Mouse (Mus musculus) hindbrain, postnatal 0 days (tissue): ENCODE results near the gene Fam168a. TPM values are rescaled to one million over a fixed set of nuclear protein-coding genes. Genes with fewer than 3 reads are reported as not detected.

Experiments used
- ATAC-seq: fragments of 200-750 bp; cut with Nextera tagmentation; 2 replicates; pipeline ENCODE4 v1.8.0; 2017; ENCODE audit warnings: mild to moderate bottlenecking, moderate TSS enrichment, moderate library complexity
- DNase-seq: peaks from one replicate; pipeline ENCODE4 v3.0.0-alpha.2; 2015; ENCODE audit warnings: low spot score
- H3K27ac ChIP-seq: fragments of 300-500 bp; sonication (generic); 2 replicates; pipeline ENCODE4 v1.5.1; 2014; ENCODE audit warnings: mild to moderate bottlenecking
- H3K27me3 ChIP-seq: fragments of 300-500 bp; sonication (generic); 2 replicates; pipeline ENCODE4 v1.6.1; 2014; ENCODE audit warnings: low read length, mixed read lengths; ENCODE audit not compliant: insufficient read depth
- H3K36me3 ChIP-seq: fragments of 300-500 bp; sonication (generic); 2 replicates; pipeline ENCODE4 v1.6.1; 2014; ENCODE audit warnings: low read length, mixed read lengths; ENCODE audit not compliant: insufficient read depth
- H3K4me1 ChIP-seq: fragments of 300-500 bp; sonication (generic); 2 replicates; pipeline ENCODE4 v1.6.1; 2014; ENCODE audit warnings: antibody characterized with exemption, low read length, mixed read lengths; ENCODE audit not compliant: insufficient read depth
- H3K4me2 ChIP-seq: fragments of 300-500 bp; sonication (generic); 2 replicates; pipeline ENCODE4 v1.6.1; 2014; ENCODE audit warnings: low read depth, mild to moderate bottlenecking, low read length, moderate library complexity, mixed read lengths
- H3K4me3 ChIP-seq: fragments of 300-500 bp; sonication (generic); 2 replicates; pipeline ENCODE4 v1.5.1; 2014; ENCODE audit warnings: low read length
- H3K9ac ChIP-seq: fragments of 300-500 bp; sonication (generic); replicated peaks from 2 replicates; pipeline ENCODE4 v1.6.1; 2014; ENCODE audit warnings: mild to moderate bottlenecking, low read length, moderate library complexity, mixed read lengths
- H3K9me3 ChIP-seq: fragments of 300-500 bp; sonication (generic); 2 replicates; pipeline ENCODE4 v1.6.1; 2016; ENCODE audit warnings: low read length, mixed read lengths
- CTCF ChIP-seq: IDR thresholded peaks from 2 replicates; pipeline ENCODE4 v1.5.1; 2016; ENCODE audit warnings: antibody characterized with exemption, control low read depth, low read depth
- WGBS: fragments of 180-500 bp; shearing (Covaris S2); extraction: QIAGEN DNeasy Blood & Tissue Kit; methylation state at CpG from one replicate; pipeline ENCODE4 v1.1.7; 2014; 5-methylcytosine and 5-hydroxymethylcytosine counted together
- polyA plus RNA-seq: library from polyadenylated mRNA; unstranded; fragments of >200 nt; fragmentation: Nextera tagmentation; extraction: Ambion mirVana; gene quantifications from 2 replicates; pipeline ENCODE4 v1.2.1, GENCODE M21; 2015
- total RNA-seq: library from RNA; depleted of rRNA; stranded (reverse); fragments of >200 nt; gene quantifications from 2 replicates; pipeline ENCODE4 v1.2.3, GENCODE M21; 2014

Fam168a gene
- total and polyA plus RNA-seq, 2 experiments from 2014 or later: 116 to 162 TPM

DNA sequence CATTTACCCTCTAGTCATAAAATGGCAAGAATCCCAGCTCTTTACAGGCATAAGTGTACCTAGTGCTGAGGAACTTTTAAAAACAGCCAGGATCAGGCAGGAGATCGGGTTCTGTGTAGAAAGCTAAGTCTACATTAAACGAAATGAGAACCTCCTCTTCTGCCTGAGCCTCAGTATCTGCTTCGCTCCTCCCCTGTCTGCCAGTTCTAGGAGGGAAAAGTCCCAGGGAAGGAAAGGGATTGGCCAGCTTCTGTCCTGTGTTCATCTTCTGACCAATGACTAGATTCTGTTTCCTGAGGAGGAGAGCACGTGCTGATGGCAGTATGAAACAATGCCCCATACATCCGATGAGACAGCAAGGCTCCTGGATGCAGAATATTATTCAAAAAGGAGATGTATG is 25.3 kb upstream of the Fam168a start:
- no peak; the same call in 1 of the 2 replicates for ATAC-seq
- H3K27ac ChIP-seq: no peak overlapping the region
- 57% methylated on average over 5 of the region's 5 CpGs for WGBS
- H3K36me3 ChIP-seq: no peaks in the 10 kb centered on the region
- no peak overlapping the region for H3K4me3 ChIP-seq
- H3K9ac ChIP-seq: no peak overlapping the region
- no peaks in the 10 kb centered on the region for H3K9me3 ChIP-seq
- no peaks in the 10 kb centered on the region for H3K27me3 ChIP-seq
- H3K4me1 ChIP-seq: no peaks in the 10 kb centered on the region
- TF ChIP-seq CTCF: no peak
- no peak overlapping the region for H3K4me2 ChIP-seq
- no peak for DNase-seq

GRCm38 (mm10) chr7:100683241-100683640 is 23.2 kb upstream of the Fam168a start:
- H3K27me3 ChIP-seq: no peaks in the 10 kb centered on the region
- H3K36me3 ChIP-seq: no peaks in the 10 kb centered on the region
- H3K4me1 ChIP-seq: no peaks in the 10 kb centered on the region
- no peak overlapping the region for H3K27ac ChIP-seq
- WGBS: 69% methylated on average over 1 of the region's 1 CpGs
- H3K9me3 ChIP-seq: no peaks in the 10 kb centered on the region
- H3K9ac ChIP-seq: no peak overlapping the region
- no peak overlapping the region for H3K4me3 ChIP-seq
- no peak overlapping the region for H3K4me2 ChIP-seq
- no peak for DNase-seq
- ATAC-seq: no peak
- no peak for TF ChIP-seq CTCF

DNA sequence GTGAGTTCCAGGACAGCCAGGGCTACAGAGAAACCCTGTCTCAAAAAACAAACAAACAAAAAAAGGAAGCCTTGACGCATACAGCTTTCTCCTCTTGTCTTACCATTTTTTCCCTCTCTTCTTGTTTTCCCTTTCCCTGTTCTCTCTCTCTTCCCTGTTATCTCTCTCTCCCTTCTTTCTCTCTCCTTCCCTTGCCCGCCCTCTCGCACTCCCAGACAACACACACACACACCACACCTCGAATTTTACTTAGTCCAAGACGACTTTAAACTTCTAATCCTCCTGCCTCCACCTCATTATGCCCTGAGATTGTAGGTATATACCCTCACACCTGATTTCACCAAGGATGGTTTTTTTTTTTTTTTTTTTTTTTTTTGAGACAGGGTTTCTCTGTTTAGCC is 22.4 kb upstream of the Fam168a start:
- H3K36me3 ChIP-seq: no peaks in the 10 kb centered on the region
- H3K27me3 ChIP-seq: no peaks in the 10 kb centered on the region
- H3K4me1 ChIP-seq: no peaks in the 10 kb centered on the region
- DNase-seq (no peak), ATAC-seq (no peak)
- no peaks in the 10 kb centered on the region for H3K9me3 ChIP-seq
- 79% methylated on average over 5 of the region's 5 CpGs for WGBS
- H3K27ac ChIP-seq: no peak overlapping the region
- no peak overlapping the region for H3K4me3 ChIP-seq
- H3K4me2 ChIP-seq: no peak overlapping the region
- H3K9ac ChIP-seq: no peak overlapping the region
- TF ChIP-seq CTCF: no peak

DNA sequence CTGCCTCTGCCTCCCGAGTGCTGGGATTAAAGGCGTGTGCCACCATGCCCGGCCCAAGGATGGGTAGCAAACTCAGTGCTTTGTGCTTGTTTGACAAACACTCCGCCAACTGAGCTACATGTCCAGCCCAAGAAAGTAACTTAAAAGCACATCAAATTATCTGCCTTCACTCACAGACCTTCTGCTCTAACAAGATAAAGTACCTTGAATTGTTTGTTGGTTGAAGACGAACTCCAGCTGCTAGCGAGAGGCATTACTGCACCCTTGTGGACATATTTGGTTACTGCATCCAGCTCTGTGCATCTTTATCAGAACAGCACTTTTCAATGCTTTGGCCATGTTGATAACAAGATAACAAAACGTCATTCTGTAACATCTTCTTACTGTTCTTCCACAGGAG is 21.9 kb upstream of the Fam168a start:
- Histone ChIP-seq H3K27me3 (no peaks in the 10 kb centered on the region), H3K27ac (no peak overlapping the region), H3K36me3 (no peaks in the 10 kb centered on the region), H3K4me2 (no peak overlapping the region), H3K4me3 (no peak overlapping the region), H3K9me3 (no peaks in the 10 kb centered on the region), H3K4me1 (no peaks in the 10 kb centered on the region), H3K9ac (no peak overlapping the region)
- WGBS: 59% methylated on average over 7 of the region's 7 CpGs
- DNase-seq (peak; percentile 85), ATAC-seq (no peak)
- peak; percentile 95 for TF ChIP-seq CTCF

DNA sequence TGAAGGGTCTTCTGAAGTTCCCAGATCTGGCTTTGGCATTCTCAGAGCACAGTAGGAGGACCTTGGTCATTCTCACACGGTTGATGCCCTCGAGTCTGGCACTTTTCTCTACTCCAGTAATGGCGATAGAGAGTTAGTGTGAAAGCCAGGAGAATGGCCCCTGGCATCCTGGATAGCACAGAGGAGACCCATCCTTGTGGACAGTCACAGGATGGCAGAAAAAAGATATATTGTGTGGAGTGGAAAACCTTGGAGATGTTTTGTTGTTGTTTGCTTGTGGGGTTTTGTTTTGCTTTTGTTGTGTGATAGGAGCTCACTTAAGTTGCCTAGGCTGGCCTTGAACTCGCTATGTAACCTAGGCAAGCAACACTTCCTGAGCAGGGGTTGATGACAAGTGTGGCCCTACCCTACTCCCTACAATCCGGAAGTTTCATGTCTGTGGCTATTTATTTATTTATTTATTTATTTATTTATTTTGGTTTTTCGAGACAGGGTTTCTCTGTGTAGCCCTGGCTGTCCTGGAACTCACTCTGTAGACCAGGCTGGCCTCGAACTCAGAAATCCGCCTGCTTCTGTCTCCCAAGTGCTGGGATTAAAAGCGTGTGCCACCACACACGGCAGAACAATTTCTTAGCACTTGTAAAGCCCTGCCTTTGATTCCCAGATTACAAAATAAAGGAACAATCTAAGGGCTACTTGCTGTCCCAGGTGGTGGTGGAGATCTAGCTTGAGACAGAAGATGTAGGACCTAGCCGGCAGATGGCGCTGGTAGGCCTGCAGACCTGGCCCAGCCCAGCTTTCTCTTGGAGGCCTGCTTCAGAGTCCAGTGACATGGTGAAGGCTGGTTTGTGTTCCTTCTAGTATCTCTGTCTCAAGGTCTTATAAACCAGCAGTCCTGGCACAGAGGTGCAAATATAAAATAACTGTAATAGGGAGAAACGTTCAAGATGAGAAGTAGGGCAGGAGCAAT is 21.1 kb upstream of the Fam168a start:
- ATAC-seq (peak; percentile 86), DNase-seq (peak; percentile 90)
- no peaks in the 10 kb centered on the region for H3K27me3 ChIP-seq
- no peak overlapping the region for H3K9ac ChIP-seq
- H3K36me3 ChIP-seq: no peaks in the 10 kb centered on the region
- no peak overlapping the region for H3K27ac ChIP-seq
- WGBS: 33% methylated on average over 12 of the region's 13 CpGs
- TF ChIP-seq CTCF: peak; percentile 89
- no peaks in the 10 kb centered on the region for H3K9me3 ChIP-seq
- no peaks in the 10 kb centered on the region for H3K4me1 ChIP-seq
- no peak overlapping the region for H3K4me2 ChIP-seq
- no peak overlapping the region for H3K4me3 ChIP-seq

GRCm38 (mm10) chr7:100688471-100688870 is 18.0 kb upstream of the Fam168a start:
- Histone ChIP-seq H3K27me3 (no peaks in the 10 kb centered on the region), H3K4me3 (no peak overlapping the region), H3K9ac (no peak overlapping the region), H3K27ac (no peak overlapping the region), H3K4me1 (no peaks in the 10 kb centered on the region), H3K4me2 (no peak overlapping the region), H3K9me3 (no peaks in the 10 kb centered on the region), H3K36me3 (no peaks in the 10 kb centered on the region)
- DNase-seq (no peak), ATAC-seq (no peak)
- TF ChIP-seq CTCF: no peak
- WGBS: 80% methylated on average over 7 of the region's 7 CpGs

DNA sequence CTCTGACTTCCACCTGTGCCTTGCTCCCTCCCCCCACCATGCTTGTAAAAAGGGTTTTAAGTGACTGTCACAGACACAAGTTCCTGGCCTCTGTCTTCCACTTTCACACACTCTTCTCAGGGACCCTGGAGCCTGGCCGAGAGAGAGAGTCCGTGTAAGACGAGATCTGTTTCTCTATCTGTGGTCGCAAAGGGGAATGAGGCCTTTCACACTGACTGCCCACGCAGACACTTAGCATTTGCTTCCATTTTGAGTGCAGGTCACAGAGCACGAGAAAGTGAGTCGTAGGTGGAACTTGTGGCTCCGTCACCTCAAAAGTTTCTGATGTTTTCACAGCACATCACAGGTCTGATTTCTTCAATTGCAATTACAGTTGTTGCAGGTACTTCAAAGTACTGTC is 13.2 kb upstream of the Fam168a start:
- 78% methylated on average over 8 of the region's 8 CpGs for WGBS
- ATAC-seq: no peak
- no peak for DNase-seq
- Histone ChIP-seq H3K27ac (no peak overlapping the region), H3K27me3 (no peaks in the 10 kb centered on the region), H3K4me2 (no peak overlapping the region), H3K4me3 (no peak overlapping the region), H3K4me1 (no peaks in the 10 kb centered on the region), H3K9ac (no peak overlapping the region), H3K9me3 (no peaks in the 10 kb centered on the region), H3K36me3 (no peaks in the 10 kb centered on the region)
- no peak for TF ChIP-seq CTCF
